Mouse (Mus musculus) spleen, adult 12 weeks (tissue): Measurements from ENCODE around the gene Slc6a11.

Experiments used
- DNase-seq: peaks from one replicate; pipeline ENCODE4 v3.0.0; 2022; ENCODE audit warnings: low spot score

Gene Slc6a11

GRCm38 (mm10) chr6:114266273-114266672, 135.2 kb downstream of the Slc6a11 start:
- no peak for DNase-seq

DNA sequence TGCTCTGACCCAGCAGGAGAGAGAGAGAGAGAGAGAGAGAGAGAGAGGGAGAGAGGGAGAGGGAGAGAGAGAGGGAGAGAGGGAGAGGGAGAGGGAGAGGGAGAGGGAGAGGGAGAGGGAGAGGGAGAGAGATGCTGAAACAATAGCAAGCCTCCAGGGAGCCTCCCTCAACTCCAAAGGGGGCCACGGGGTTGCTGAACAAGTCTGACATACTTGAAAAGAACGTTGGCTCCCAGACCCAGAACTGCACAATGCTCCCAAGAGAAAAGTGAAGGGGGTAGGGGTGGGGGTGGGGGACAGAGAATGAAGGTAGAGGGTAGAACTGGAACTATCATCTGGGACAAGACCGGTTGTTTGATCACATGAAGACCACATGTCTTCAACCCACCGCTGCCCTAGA, 136.9 kb downstream of the Slc6a11 start:
- no peak for DNase-seq

DNA sequence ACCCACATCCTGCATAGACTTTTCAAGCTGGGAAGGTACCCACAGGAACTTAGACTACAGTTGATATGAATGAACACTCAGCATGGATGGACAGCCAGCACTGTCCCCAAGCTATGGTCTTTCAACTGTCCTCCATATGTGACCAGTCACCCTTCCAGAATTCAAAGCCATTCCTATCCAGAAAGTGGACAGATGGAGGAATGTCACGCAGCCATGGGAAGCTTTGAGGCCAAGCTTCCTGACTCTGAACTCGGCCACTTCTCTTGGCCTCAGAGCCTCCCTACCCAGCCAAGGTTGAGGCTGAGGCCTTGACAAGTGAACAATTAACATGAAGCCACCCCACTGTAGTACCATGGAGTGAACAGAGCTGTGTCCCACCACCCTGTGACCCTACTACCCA, 138.5 kb downstream of the Slc6a11 start:
- no peak for DNase-seq

DNA sequence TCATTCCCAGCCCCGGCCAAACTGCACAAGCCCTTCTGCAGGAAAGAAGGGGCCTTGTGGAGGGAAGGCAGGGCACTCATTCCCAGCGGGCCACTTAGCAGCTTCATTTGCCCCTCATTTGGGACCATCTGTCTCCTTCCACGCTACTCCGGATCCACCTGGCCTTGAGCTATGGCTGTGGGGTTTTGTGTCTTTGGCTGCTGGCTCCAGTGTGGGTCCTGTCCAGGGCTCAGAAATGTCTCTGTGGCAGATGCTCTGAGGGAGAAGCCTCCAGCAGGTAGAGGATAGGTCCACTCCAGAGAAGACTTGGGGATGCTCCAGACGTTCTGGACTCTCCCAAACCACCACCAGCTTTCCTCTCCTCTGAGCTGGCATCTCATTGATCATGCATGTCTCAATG, 139.8 kb downstream of the Slc6a11 start:
- DNase-seq = no peak

GRCm38 (mm10) chr6:114272279-114272678, 141.2 kb downstream of the Slc6a11 start:
- DNase-seq = no peak

DNA sequence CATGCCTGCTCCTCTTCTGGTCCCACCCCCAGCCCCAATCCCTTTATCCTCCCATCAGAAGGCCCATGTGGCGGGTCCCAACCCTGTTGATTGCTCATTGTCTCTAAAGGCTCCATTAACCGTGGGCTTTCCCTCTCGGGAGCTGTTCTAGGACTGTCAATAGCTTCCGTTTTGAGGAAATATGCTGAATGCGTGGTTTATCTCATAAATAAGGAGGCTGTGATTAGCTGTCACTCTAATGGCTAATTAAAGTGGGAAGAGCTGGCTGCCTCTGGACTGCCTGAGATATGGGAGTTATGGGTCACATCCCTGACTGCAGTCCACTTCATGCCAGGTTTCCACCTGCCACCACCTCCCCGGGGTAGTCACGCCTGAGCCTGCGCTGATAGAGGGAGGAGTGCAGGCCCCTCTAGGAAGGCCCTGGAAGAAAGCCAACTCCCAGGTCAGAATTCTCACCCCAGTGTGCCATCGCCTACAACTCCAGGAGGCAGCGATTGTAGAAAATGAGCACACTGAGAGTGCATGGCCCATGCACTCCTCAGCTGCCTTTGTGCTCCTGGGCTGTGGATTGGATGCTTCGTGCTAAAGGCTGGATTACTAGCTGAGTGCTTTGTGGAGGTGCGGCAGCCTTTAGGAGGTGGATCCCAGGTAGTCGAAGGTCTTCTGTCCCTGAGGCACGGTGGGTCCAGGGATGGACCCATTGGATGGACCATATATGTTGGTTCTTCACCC, 143.1 kb downstream of the Slc6a11 start:
- no peak for DNase-seq

- no peak for DNase-seq
Measured at GRCm38 (mm10) chr6:114275800-114276199, 144.8 kb downstream of the Slc6a11 start.

DNA sequence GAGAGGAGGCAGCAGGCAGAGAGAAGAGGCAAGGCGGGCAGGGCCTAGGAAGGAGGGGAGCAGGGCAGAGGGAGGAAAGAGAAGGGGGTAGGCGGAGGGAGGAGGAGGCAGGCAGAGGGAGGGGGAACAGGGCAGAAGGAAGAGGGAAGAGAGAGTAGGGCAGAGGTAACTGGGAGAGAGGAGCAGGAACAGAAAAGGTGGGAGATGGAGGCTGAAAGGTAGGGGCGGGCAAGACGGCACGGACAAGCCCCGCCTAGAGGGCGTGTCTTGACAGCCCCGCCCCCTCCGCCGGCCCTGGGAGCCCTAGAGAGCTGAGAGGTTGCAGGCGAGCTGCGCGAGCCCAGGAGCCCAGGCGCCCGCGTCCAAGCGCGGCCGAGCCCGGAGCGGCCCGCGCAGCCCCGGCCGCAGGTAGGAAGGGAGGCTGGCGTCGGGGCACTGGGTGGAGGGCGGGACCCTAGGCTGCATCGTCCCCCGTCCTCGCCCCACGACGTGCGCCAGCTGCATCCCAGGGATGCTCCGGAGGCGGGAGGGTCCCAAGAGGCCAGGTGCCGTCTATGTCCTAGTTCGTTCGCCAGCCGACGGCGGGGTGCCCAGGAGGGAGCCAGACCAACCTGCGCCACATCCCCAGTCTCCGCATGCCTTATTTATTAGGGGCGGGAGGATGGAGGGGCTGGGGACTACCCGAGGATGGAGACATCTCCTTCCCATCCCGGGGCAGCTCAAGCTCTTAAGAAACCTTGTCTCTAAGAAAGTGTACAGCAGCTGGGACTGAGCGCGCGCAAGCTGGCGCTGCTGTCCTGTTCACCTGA, 151.6 kb downstream of the Slc6a11 start, which contains the start of gene Slc6a1:
Gene Slc6a1 (plus strand): TSS at position 167 of the 809 bp plus-strand sequence.
- no peak for DNase-seq

GRCm38 (mm10) chr6:114283278-114283770, 152.3 kb downstream of the Slc6a11 start:
- DNase-seq = no peak

GRCm38 (mm10) chr6:114283927-114284703, 153.1 kb downstream of the Slc6a11 start:
- no peak for DNase-seq

GRCm38 (mm10) chr6:114285424-114285823, 154.4 kb downstream of the Slc6a11 start:
- DNase-seq = no peak

DNA sequence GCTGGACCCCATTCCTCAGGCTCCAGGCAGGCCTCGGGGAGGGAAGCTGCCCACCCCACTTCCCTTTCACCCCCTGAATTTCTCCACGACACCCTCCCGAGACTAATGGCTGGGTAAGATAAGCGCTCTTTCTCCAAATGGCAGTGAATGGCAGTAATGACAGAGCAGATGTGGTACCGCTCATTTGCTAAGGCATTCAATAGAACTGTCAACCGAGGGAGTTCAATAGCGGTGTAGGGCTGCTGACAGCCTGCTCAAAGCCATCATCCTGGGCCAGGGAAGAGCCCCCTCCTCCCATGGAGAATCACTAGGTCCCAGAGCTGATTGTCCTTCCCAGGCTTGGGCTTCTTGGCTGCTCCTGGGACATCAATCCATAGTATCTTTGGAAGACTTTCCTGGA, 158.1 kb downstream of the Slc6a11 start:
- DNase-seq = no peak

DNA sequence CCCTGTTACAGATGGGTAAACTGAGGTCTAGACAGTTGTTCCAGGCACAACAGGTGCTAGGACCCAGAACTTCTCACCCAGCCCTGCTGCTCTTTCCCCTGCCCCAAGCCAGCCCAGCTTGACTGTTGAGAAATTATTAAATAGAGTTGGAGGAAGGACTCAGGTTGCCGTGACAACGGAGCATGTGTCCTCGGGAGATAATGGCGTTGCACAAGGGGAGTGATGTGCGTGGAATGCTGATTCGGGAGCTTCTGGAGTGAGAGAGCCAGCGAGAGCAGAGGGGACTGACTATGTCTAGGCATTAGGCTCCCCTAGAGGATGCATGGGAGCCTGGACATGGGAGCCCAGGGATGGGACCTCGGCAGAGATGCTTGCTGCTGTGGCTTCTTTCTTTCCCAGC, 159.1 kb downstream of the Slc6a11 start:
- no peak for DNase-seq

DNA sequence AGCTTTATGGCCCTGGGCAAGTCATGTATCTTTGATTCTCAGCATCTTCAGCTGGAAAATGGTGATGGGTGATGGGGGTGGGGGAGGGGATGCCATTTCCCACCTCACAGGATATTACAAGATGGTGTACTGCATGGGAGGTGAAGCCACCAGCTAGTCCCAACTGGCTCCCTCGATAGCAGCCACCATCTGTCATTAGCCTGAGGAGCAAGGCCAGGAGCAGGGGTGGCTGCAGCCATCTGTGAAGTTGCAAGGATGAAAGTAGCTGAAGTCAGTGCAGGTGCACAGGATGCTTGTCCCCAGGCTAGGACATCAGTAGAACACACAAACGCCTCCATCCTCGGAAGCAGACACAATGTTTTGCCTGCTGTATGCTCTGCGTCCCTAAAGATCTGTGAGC, 159.9 kb downstream of the Slc6a11 start:
- no peak for DNase-seq

- DNase-seq = no peak
Measured at GRCm38 (mm10) chr6:114291396-114291795, 160.4 kb downstream of the Slc6a11 start.

- DNase-seq = no peak
Measured at GRCm38 (mm10) chr6:114293511-114293910, 162.5 kb downstream of the Slc6a11 start.

GRCm38 (mm10) chr6:114295086-114295485, 164.0 kb downstream of the Slc6a11 start:
- no peak for DNase-seq

GRCm38 (mm10) chr6:114297260-114298002, 166.4 kb downstream of the Slc6a11 start:
- no peak for DNase-seq
